Mouse (Mus musculus) thymus, adult 2 months (tissue): ENCODE results near the gene Chil1.

ENCODE experiments used
- CTCF ChIP-seq: fragments of 200-500 bp; IDR thresholded peaks from 2 replicates; pipeline ENCODE4 v1.5.1; 2012; ENCODE audit warnings: mild to moderate bottlenecking, control low read depth, low read length, moderate library complexity, borderline replicate concordance; ENCODE audit not compliant: control insufficient read depth, poor library complexity, insufficient read depth; ENCODE audit errors: extremely low read depth
- POLR2A ChIP-seq: fragments of 200-500 bp; IDR thresholded peaks from 2 replicates; pipeline ENCODE4 v1.6.1; 2012; ENCODE audit warnings: mild to moderate bottlenecking, low read length, control low read depth, moderate library complexity; ENCODE audit not compliant: control insufficient read depth, poor library complexity, insufficient read depth; ENCODE audit errors: extremely low read depth

GRCm38 (mm10) chr1:134146066-134146465 lies 35.9 kb upstream of the Chil1 start:
- TF ChIP-seq POLR2A, result no peak
- no peak for TF ChIP-seq CTCF
